Mouse (Mus musculus): ENCODE measurements around the gene Atp6v0e.
A peak's percentile ranks its signal among the peaks of the same experiment; 100 is the strongest.

The Atp6v0e gene

GRCm38 (mm10) chr17:26640286-26640740, 22.7 kb upstream of the Atp6v0e start:
- no peak for DNase-seq (ENCODE audit: low spot score)

DNA sequence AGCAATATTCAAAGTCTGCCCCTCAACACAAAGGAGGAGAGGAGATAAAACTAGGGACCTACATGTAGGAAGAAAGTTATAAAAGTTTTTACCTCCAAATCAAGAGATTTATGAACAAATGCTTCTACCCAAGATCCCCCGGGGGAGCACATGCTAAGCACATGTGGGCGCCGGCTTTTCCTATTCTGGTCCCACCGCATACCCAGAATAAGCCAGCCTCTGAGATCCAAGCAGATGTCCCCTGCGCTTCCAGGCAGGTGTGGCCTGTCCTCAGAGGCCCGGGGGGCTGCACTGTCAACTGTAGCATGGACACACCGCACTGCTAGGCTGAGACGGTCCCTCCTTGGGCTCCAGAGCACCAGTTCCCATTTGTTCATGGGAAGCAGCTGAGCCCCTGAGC, 19.6 kb upstream of the Atp6v0e start:
- no peak for DNase-seq (ENCODE audit: low spot score)

DNA sequence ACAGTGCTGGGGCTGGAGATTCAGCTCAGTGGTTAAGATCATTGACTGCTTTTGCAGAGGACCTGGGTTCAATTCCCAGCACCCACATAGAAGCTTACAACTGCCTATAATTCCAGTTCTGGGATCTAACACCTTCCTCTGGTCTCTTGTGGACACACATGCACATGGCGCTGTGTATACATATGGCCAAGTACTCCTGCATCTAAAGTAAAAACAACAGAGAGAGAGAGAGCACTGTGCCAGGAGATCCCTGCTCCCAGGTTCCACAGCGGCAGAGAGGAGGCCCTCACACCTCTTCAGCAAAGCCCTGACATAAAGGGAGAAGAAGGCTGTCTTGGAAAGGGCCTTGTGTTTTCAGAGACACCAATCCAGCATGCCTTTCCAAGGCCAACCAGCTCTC, 19.0 kb upstream of the Atp6v0e start:
- no peak for DNase-seq (ENCODE audit: low spot score)

- no peak for DNase-seq (ENCODE audit: low spot score)
These were observed 18.3 kb upstream of the Atp6v0e start for GRCm38 (mm10) chr17:26644509-26645410.

DNA sequence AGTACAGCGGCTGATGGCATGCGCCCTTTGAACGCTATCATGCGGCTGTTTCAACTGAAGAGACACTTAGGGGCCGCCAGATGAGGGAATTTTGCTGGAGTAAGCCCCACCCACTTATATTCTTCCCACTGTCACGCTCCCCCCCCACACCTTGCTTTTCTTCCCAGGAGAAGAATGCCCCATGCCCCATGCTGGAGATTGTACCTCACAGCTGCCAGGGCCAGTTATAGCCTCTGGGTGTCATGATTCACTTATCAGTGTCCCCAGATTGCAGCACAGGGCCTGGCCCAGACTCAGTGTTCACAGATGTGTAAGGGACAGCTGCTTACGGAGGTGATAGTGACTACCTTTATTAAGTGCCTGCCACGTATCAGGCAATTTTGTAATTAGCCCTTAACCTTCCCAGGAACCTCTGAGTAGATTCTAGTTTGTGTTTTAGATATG, 17.6 kb upstream of the Atp6v0e start:
- no peak for DNase-seq (ENCODE audit: low spot score)

GRCm38 (mm10) chr17:26647283-26647682, 15.7 kb upstream of the Atp6v0e start:
- no peak for DNase-seq (ENCODE audit: low spot score)

- DNase-seq (ENCODE audit: low spot score) = no peak
These were observed 13.5 kb upstream of the Atp6v0e start for GRCm38 (mm10) chr17:26649565-26649964.

GRCm38 (mm10) chr17:26650451-26651363, 12.3 kb upstream of the Atp6v0e start:
- DNase-seq (ENCODE audit: low spot score) = no peak

- no peak for DNase-seq (ENCODE audit: low spot score)
These were observed 4.0 kb upstream of the Atp6v0e start for GRCm38 (mm10) chr17:26658854-26659572.

DNA sequence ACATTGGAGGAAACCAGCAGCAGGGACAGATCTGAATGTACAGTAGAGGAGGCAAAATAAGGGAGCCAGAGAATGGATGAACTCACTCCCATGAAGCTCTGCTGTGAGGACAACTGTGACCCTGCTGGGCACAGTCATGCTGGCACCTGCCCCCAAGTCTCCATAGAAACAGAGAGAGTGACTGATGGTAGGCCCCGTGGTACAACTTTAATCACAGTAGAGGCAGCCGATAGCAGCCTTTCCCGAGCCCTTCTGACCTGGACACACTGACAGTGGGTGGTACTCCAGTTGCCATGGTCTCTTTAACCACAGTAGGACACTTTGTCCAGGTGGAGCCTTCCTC, 3.5 kb upstream of the Atp6v0e start:
- no peak for DNase-seq (ENCODE audit: low spot score)

DNA sequence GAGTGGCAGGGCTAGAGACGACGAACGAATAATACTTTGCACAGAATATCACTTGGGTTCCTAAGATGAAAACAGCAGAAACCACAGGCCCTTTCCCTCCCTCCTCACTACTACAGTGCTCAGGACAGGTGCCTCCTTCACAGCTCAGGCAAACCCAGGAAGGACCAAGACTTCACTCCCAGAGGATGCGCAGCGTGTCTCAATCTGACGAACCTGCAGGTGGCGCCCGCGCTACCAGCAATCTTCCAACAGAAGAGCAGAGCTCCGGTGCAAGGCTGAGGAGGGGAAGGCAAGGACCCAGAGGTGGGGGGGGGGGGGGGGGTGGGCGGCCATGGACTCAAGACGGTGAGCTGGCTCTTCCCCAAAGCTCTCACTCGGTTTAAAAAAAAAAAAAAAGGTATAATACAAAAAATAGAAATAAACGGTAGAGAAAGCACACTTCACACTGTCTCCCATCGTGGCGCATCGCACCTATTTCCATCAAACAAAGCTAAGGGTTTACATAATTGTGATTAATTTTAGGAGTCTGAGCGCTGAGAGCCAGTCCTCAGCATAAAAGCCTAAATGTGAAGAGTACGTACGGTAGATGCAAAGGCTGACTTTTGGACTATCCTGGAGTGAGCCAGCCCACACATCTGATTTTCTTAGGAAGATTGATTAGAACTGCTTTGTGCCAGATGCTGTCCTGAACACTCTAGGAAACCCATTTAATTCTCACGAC, 2.7 kb upstream of the Atp6v0e start:
- peak; percentile 81 for DNase-seq (ENCODE audit: low spot score)

DNA sequence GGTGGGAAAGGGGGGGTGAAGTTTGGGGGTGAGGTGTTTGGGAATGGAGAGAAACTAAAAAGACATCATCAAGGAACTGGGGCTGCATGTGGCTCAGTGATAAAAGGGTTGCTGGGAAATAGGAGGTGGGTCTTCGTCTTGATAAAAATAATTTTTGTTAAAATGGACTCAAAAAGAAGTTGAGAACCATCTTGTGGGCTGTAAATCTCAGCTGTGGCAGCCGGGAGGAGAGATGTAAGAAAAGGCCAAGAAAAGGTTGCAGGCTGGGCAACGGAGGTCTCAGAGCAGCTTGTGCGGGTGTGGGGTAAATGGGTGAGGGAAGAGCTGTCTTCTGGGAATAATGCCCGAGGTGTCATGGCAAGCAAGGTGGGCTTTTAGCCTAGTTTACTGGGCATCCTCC, 827 bp upstream of the Atp6v0e start:
- no peak for DNase-seq (ENCODE audit: low spot score)

DNA sequence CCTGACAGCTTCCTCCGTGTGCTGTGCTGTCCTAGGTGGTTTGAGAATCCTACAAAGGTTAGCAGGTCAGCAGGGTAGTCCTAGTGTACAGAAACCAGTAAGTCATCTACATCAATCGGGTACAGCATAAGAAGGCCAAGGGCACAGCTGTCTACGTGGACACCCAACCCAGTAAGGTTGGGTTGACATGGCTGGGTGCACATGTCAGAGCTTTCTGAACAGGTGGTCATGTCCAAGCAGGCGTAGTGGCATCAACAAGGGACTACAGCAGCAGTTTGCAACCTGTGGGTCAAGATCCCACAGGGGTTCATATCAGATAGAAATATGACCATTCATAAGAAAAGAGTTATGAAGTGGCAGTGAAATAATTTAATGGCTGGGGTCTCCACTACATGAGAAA, 2.6 kb downstream of the Atp6v0e start:
- DNase-seq (ENCODE audit: low spot score) = no peak

DNA sequence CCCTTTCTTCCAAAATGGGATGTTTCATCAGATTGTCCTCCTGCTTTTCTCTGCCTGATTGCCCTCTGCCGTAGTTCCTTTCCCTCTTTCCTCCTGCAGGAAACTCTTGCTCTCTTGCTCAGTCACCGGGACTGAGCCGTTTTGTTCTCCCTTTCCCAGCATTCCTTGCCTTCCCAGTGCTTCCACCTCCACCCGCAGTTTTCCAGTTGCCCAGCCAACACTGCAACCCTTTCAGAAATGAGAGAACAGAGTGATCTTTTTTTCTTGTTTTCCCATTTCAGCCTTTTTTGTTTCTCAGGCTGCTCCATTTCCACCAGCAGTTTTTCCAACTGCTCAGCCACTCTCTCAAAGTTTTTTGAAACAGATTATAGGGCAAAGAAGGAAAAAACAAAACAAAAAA, 8.2 kb downstream of the Atp6v0e start:
- no peak for DNase-seq (ENCODE audit: low spot score)

- DNase-seq (ENCODE audit: low spot score) = no peak
These were observed 12.8 kb downstream of the Atp6v0e start for GRCm38 (mm10) chr17:26675845-26676244.

DNA sequence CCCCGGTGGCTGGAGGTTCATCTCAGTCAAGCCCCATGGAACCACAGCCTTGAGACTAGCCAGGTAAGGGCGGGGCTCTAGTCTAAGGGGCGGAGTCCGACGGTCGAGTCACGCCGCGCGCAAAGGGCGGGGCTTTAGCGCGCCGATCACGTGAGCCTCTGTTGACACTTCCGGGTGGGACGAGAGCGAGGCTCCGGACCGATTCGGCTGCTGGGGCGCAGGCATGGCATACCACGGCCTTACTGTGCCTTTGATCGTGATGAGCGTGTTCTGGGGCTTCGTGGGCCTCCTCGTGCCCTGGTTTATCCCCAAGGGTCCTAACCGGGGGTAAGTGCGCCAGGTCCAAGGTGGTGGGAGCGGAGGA, 13.2 kb downstream of the Atp6v0e start:
- peak; percentile 89 for DNase-seq (ENCODE audit: low spot score)

GRCm38 (mm10) chr17:26676616-26677376, 13.8 kb downstream of the Atp6v0e start:
- DNase-seq (ENCODE audit: low spot score) = peak; percentile 77

GRCm38 (mm10) chr17:26677711-26678637, 14.9 kb downstream of the Atp6v0e start:
- no peak for DNase-seq (ENCODE audit: low spot score)

- no peak for DNase-seq (ENCODE audit: low spot score)
These were observed 18.2 kb downstream of the Atp6v0e start for GRCm38 (mm10) chr17:26681276-26681675.
